Mouse (Mus musculus) kidney, adult 2 months (tissue): Measurements from ENCODE around the gene Tmem63c.

Experiments
- CTCF ChIP-seq: fragments of 200-500 bp; conservative IDR thresholded peaks from 2 replicates; pipeline ENCODE4 v1.5.1; 2011; ENCODE audit warnings: low read depth, mild to moderate bottlenecking, control low read depth, low read length, moderate library complexity, mixed read lengths; ENCODE audit not compliant: insufficient read depth, insufficient read length
- POLR2A ChIP-seq: fragments of 200-500 bp; IDR thresholded peaks from one replicate; pipeline ENCODE4 v1.6.1; 2011; ENCODE audit warnings: low read depth, low read length, control low read depth

GRCm38 (mm10) chr12:87132784-87133183 lies 111.6 kb downstream of the Tmem63c start:
- no peak for TF ChIP-seq CTCF
- TF ChIP-seq POLR2A = no peak
